ENCODE assay signal across 13 mouse cellular contexts in genomic region chr7:121075416-121075815, GRCm38 (mm10). TPM values are rescaled to one million over a fixed set of nuclear protein-coding genes. Genes with fewer than 3 reads are reported as not detected.
DNase-seq lines count a peak whose midpoint lies in the region; ATAC-seq lines count a peak whose summit lies in the region.
"Had no signal": no experiment of that assay in that cellular context is flagged by ENCODE, and none has a peak within 500 bp of the region (broad histone marks: within the 10 kb centered on the region; RNA-seq: fewer than 3 reads in every experiment).

No protein-coding gene starts in this region.

- H3K9me3 ChIP-seq in liver, embryonic 13.5 days (replicated peaks): no peaks in the 10 kb centered on the region
- no peaks in the 10 kb centered on the region for H3K9me3 ChIP-seq in liver, embryonic 12.5 days (replicated peaks)
- H3K9me3 ChIP-seq: hindbrain, embryonic 10.5 days had no signal

- H3K4me3 ChIP-seq in liver, embryonic 13.5 days (replicated peaks): no peak overlapping the region
- H3K4me3 ChIP-seq in liver, embryonic 12.5 days: no peak overlapping the region
- H3K4me3 ChIP-seq: hindbrain, embryonic 10.5 days had no signal

- WGBS in liver, embryonic 13.5 days (ENCODE audit: insufficient replicate concordance): 64% methylated on average over 5 of the region's 5 CpGs
- WGBS in liver, embryonic 12.5 days (ENCODE audit: insufficient replicate concordance): 75% methylated on average over 5 of the region's 5 CpGs

- ATAC-seq in liver, embryonic 13.5 days (ENCODE audit: low read depth): no peak
- no peak for ATAC-seq in liver, embryonic 12.5 days
- ATAC-seq in megakaryocyte, adult 5-6 weeks (ENCODE audit: poor library complexity, severe bottlenecking): 0 out of 2 replicates have a peak, but pooled peaks have one; percentile 8
- ATAC-seq: midbrain, embryonic 16.5 days had no signal

- no peak overlapping the region for H3K4me2 ChIP-seq in liver, embryonic 13.5 days
- no peak overlapping the region for H3K4me2 ChIP-seq in liver, embryonic 12.5 days

- no peak overlapping the region for H3K9ac ChIP-seq in liver, embryonic 13.5 days
- no peak overlapping the region for H3K9ac ChIP-seq in liver, embryonic 12.5 days
- H3K9ac ChIP-seq: liver, embryonic 14.5 days had no signal

- no peaks in the 10 kb centered on the region for H3K27me3 ChIP-seq in liver, embryonic 13.5 days
- H3K27me3 ChIP-seq in liver, embryonic 12.5 days (replicated peaks): no peaks in the 10 kb centered on the region

- no peak for DNase-seq in liver, embryonic 13.5 days
- peak; percentile 45 for DNase-seq in brain, adult 2 months (ENCODE audit: low read depth, low spot score)
- peak; percentile 29 for DNase-seq in cerebellum, adult 8-10 months
- no peak for DNase-seq in urinary bladder, postnatal 4 days (ENCODE audit: low spot score in 2 of 2)
- DNase-seq in adrenal gland, postnatal 25 days: no peak
- DNase-seq: kidney, adult 11 months; kidney, postnatal 4 days; right cerebral cortex, postnatal 14 days had no signal

- 0 out of 2 replicates have a peak, but pooled peaks cover 3% of the 10 kb centered on the region for H3K4me1 ChIP-seq in liver, embryonic 13.5 days (replicated peaks)
- H3K4me1 ChIP-seq in liver, embryonic 12.5 days: no peaks in the 10 kb centered on the region
- H3K4me1 ChIP-seq: hindbrain, embryonic 10.5 days had no signal

- H3K27ac ChIP-seq in liver, embryonic 13.5 days: peak overlapping the region; percentile 53; the same call in 1 of the 2 replicates
- no peak overlapping the region for H3K27ac ChIP-seq in liver, embryonic 12.5 days
- H3K27ac ChIP-seq: hindbrain, embryonic 10.5 days; liver, embryonic 14.5 days had no signal

- peaks cover 34% of the 10 kb centered on the region for H3K36me3 ChIP-seq in liver, embryonic 13.5 days
- H3K36me3 ChIP-seq in liver, embryonic 12.5 days: peaks cover 49% of the 10 kb centered on the region

RNA-seq across cellular contexts. Expression of gene Igsf6, which starts 1.0 kb away (rescaled TPM):
- polyA plus RNA-seq in liver, embryonic 13.5 days (2015; fragmentation: Nextera tagmentation; extraction: Ambion mirVana): 6.8 and 7.7 TPM in 2 replicates
- 6.6 and 7.6 TPM in 2 replicates for polyA plus RNA-seq in liver, embryonic 12.5 days (2016; fragmentation: Nextera tagmentation; extraction: Ambion mirVana)
- total RNA-seq in megakaryocyte, adult 5-6 weeks (2015): 544 and 557 TPM in 2 replicates
- 478 and 480 TPM in 2 replicates for total RNA-seq in megakaryocyte, adult 5-6 weeks (2017)
- 1.2 and 1.4 TPM in 2 replicates for total RNA-seq in adrenal gland, postnatal 25 days (2021)

RNA-seq across cellular contexts. Expression of gene Otoa, which starts 6.0 kb away (rescaled TPM):
- not detected in 2 replicates for polyA plus RNA-seq in liver, embryonic 13.5 days (2015; fragmentation: Nextera tagmentation; extraction: Ambion mirVana)
- 0.06 TPM in 1 of 2 replicates, not detected in the other for polyA plus RNA-seq in liver, embryonic 12.5 days (2016; fragmentation: Nextera tagmentation; extraction: Ambion mirVana)
- 0.36 and 0.42 TPM in 2 replicates for total RNA-seq in megakaryocyte, adult 5-6 weeks (2015)
- total RNA-seq in megakaryocyte, adult 5-6 weeks (2017): 0.11 and 0.24 TPM in 2 replicates
- total RNA-seq in adrenal gland, postnatal 25 days (2021): 0.86 and 0.88 TPM in 2 replicates

RNA-seq across cellular contexts. Expression of gene Mettl9, which starts 41.2 kb away (rescaled TPM):
- 50.9 and 59.3 TPM in 2 replicates for polyA plus RNA-seq in liver, embryonic 13.5 days (2015; fragmentation: Nextera tagmentation; extraction: Ambion mirVana)
- polyA plus RNA-seq in liver, embryonic 12.5 days (2016; fragmentation: Nextera tagmentation; extraction: Ambion mirVana): 71.8 and 73.5 TPM in 2 replicates
- 106 and 115 TPM in 2 replicates for total RNA-seq in megakaryocyte, adult 5-6 weeks (2015)
- total RNA-seq in megakaryocyte, adult 5-6 weeks (2017): 138 and 164 TPM in 2 replicates
- total RNA-seq in adrenal gland, postnatal 25 days (2021): 108 and 130 TPM in 2 replicates

Comparison
In these comparisons a context has a peak if more than half of its experiments do, and no peak if none do; other contexts are left out.
1. DNase-seq: peak in brain, adult 2 months (single experiment) and cerebellum, adult 8-10 months (single experiment); none in liver, embryonic 13.5 days (single experiment), urinary bladder, postnatal 4 days (0 of 2) and adrenal gland, postnatal 25 days (single experiment).
2. RNA of gene Igsf6, which starts 1.0 kb away (total RNA-seq): 478 to 557 TPM in megakaryocyte, adult 5-6 weeks; 1.2 to 1.4 TPM in adrenal gland, postnatal 25 days; every median in the first group is over 100 times any median in the second.